Mouse (Mus musculus) liver, embryonic 15.5 days (tissue): ENCODE measurements at regions not wholly inside any gene's neighbourhood (a gene's known extent, or its start where the extent isn't known, plus 50 kb on each side); places are given as distances from the start of the nearest gene placed in this dataset.

ENCODE experiments used
- ATAC-seq: fragments of 200-750 bp; cut with Nextera tagmentation; 2 replicates; pipeline ENCODE4 v1.8.0; 2017; ENCODE audit warnings: moderate number of reproducible peaks, mild to moderate bottlenecking, moderate library complexity; ENCODE audit not compliant: insufficient read depth
- H3K27ac ChIP-seq: fragments of 300-500 bp; sonication (generic); replicated peaks from 2 replicates; pipeline ENCODE4 v1.5.1; 2015; ENCODE audit warnings: mild to moderate bottlenecking, inconsistent platforms
- H3K27me3 ChIP-seq: fragments of 300-500 bp; sonication (generic); 2 replicates; pipeline ENCODE4 v1.6.1; 2015; ENCODE audit warnings: mild to moderate bottlenecking, inconsistent platforms
- H3K36me3 ChIP-seq: fragments of 300-500 bp; sonication (generic); replicated peaks from 2 replicates; pipeline ENCODE4 v1.6.1; 2015; ENCODE audit warnings: moderate library complexity, mild to moderate bottlenecking, inconsistent platforms
- H3K4me1 ChIP-seq: fragments of 300-500 bp; sonication (generic); replicated peaks from 2 replicates; pipeline ENCODE4 v1.6.1; 2015; ENCODE audit warnings: inconsistent platforms
- H3K4me2 ChIP-seq: fragments of 300-500 bp; sonication (generic); 2 replicates; pipeline ENCODE4 v1.6.1; 2015; ENCODE audit warnings: moderate library complexity, mild to moderate bottlenecking, inconsistent platforms
- H3K4me3 ChIP-seq: fragments of 300-500 bp; sonication (generic); replicated peaks from 2 replicates; pipeline ENCODE4 v1.5.1; 2015; ENCODE audit warnings: mild to moderate bottlenecking, inconsistent platforms
- H3K9ac ChIP-seq: fragments of 300-500 bp; sonication (generic); 2 replicates; pipeline ENCODE4 v1.6.1; 2015; ENCODE audit warnings: moderate library complexity, mild to moderate bottlenecking, inconsistent platforms
- H3K9me3 ChIP-seq: fragments of 300-500 bp; sonication (generic); replicated peaks from 2 replicates; pipeline ENCODE4 v1.6.1; 2016; ENCODE audit warnings: inconsistent platforms
- WGBS: fragments of 180-500 bp; shearing (Covaris S2); methylation state at CpG from one replicate; pipeline ENCODE4 v1.1.7; 2015; ENCODE audit warnings: mixed read lengths; ENCODE audit not compliant: insufficient replicate concordance; 5-methylcytosine and 5-hydroxymethylcytosine counted together

DNA sequence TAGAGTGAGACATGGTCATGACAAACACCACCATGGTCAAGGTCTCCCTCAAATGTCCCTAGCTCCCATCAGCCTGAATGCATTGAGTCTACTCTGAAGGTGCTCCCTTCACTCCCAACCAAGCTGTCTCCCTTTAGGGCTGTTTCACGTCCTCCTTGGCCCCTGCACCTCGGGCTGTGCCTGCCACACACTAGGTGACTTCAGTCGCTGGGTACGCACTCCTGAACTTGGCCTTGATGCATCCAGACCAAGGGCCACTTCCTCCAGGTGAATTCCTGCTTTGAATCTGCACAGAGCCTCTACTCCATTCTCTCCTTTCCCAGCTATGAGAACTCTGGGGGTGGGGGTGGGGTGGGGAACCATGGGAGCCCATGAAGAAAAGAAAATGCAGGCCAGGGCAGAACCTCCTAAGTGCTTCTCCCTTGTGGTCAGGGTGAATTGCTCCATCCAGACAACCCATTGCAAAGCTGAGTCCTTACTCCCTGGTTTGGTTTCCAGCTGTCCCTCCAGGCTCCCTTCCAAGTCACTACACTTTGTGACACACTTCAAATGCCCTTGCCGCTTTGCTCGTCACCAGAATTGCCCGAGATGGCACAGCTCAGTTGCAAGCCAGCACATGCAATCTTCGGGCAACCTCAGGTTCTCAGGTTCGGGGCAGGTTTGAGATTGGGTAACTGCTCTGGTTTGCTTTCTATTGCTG is 65.3 kb upstream of the 1700021F07Rik start:
- Histone ChIP-seq H3K36me3 (no peaks in the 10 kb centered on the region), H3K27me3 (no peaks in the 10 kb centered on the region), H3K4me3 (no peak overlapping the region), H3K4me1 (no peaks in the 10 kb centered on the region), H3K9ac (no peak overlapping the region), H3K4me2 (no peak overlapping the region), H3K27ac (no peak overlapping the region), H3K9me3 (no peaks in the 10 kb centered on the region)
- no peak for ATAC-seq
- WGBS, result 77% methylated on average over 9 of the region's 9 CpGs

DNA sequence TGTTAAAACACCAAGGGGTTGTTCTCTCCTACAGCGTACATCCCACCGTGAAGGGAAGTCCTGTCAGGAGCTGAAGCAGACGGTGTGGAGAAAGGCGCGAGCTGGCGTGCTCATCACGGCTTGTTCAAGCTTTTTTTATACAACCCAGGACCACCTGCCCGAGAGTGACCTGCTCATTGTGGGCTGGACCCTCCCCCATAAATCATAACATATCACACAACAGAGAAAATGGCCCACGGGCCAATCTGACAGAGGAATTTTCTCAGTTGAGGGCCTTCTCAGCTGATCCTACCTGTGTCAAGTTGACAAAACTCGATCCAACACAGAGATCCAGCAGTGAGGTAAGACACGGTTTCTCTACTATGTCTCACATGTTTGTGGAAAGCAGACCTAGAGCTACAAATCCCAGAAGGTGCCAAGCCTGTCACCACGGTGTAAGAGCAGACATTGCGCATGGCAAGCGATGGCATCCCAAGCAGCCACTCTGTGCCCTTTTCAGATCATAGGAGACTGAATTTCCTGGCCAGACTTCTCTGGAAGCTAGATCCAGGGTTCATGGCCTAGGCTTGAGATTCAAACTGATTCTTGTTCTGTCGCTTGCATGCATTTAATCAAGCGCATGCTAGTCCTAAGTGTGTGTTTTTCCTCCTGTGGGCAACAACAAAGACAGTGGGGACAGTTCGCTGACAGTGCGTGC is 64.6 kb upstream of the 1700021F07Rik start:
- Histone ChIP-seq H3K27me3 (no peaks in the 10 kb centered on the region), H3K4me2 (no peak overlapping the region), H3K4me3 (no peak overlapping the region), H3K27ac (no peak overlapping the region), H3K9ac (no peak overlapping the region), H3K36me3 (no peaks in the 10 kb centered on the region), H3K9me3 (no peaks in the 10 kb centered on the region), H3K4me1 (no peaks in the 10 kb centered on the region)
- ATAC-seq, result no peak
- WGBS, result 77% methylated on average over 18 of the region's 18 CpGs

DNA sequence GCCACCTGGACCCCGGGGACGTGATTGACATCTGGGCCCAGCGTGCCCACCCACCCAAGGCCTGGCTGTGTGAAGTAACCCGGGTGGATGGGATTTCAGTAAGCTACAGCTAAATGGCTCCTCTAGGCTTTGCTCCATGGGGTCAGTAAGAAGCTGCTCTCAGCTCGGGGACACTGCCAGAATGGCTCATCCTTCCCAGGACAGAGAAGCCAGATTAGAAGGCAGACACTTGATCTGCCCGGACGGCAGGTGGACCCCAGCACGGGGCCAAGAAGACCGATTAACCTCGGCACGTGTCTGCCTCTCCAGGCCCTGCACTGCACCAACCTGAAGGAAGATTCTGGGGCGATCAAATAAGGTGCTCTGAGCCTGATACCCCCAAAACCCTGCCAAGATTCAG is 63.5 kb upstream of the 1700021F07Rik start:
- H3K4me3 ChIP-seq, result no peak overlapping the region
- no peaks in the 10 kb centered on the region for H3K4me1 ChIP-seq
- no peak overlapping the region for H3K9ac ChIP-seq
- H3K36me3 ChIP-seq, result no peaks in the 10 kb centered on the region
- 66% methylated on average over 12 of the region's 12 CpGs for WGBS
- no peaks in the 10 kb centered on the region for H3K27me3 ChIP-seq
- H3K4me2 ChIP-seq, result no peak overlapping the region
- ATAC-seq, result no peak
- no peaks in the 10 kb centered on the region for H3K9me3 ChIP-seq
- no peak overlapping the region for H3K27ac ChIP-seq

DNA sequence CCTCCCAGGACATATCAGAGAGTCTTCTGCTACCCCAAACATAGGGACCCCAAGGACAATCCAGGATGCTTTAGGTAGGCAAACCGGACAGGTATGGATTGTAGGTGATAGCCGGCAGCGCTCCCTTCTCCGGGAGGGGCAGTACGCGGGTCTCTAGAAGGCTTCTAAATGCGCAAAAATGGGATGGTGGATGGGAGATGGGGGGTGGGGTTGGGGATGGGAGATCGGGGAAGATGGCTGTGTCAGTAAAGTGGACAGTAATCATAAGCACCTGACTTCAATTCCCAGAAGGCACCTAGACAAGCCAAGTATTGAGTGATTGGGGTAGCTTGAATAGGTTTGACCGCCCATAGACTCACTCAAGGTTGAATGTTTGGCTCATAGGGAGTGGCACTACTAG is 59.1 kb upstream of the 1700021F07Rik start:
- ATAC-seq, result no peak
- no peaks in the 10 kb centered on the region for H3K36me3 ChIP-seq
- no peak overlapping the region for H3K27ac ChIP-seq
- no peaks in the 10 kb centered on the region for H3K27me3 ChIP-seq
- H3K4me3 ChIP-seq, result no peak overlapping the region
- WGBS, result 73% methylated on average over 9 of the region's 9 CpGs
- H3K4me2 ChIP-seq, result no peak overlapping the region
- H3K9me3 ChIP-seq, result no peaks in the 10 kb centered on the region
- no peaks in the 10 kb centered on the region for H3K4me1 ChIP-seq
- no peak overlapping the region for H3K9ac ChIP-seq

GRCm38 (mm10) chr2:173464562-173464961 is 57.8 kb upstream of the 1700021F07Rik start:
- Histone ChIP-seq H3K27me3 (no peaks in the 10 kb centered on the region), H3K4me3 (no peak overlapping the region), H3K9me3 (no peaks in the 10 kb centered on the region), H3K4me2 (no peak overlapping the region), H3K4me1 (no peaks in the 10 kb centered on the region), H3K36me3 (no peaks in the 10 kb centered on the region), H3K9ac (no peak overlapping the region), H3K27ac (no peak overlapping the region)
- WGBS, result 53% methylated on average over 2 of the region's 2 CpGs
- ATAC-seq, result no peak

- no peaks in the 10 kb centered on the region for H3K27me3 ChIP-seq
- no peak overlapping the region for H3K9ac ChIP-seq
- no peak overlapping the region for H3K27ac ChIP-seq
- H3K4me1 ChIP-seq, result no peaks in the 10 kb centered on the region
- no peak for ATAC-seq
- WGBS, result 65% methylated on average over 6 of the region's 6 CpGs
- H3K4me3 ChIP-seq, result no peak overlapping the region
- H3K9me3 ChIP-seq, result no peaks in the 10 kb centered on the region
- H3K36me3 ChIP-seq, result no peaks in the 10 kb centered on the region
- H3K4me2 ChIP-seq, result no peak overlapping the region
Observed at GRCm38 (mm10) chr2:173465006-173465620, 57.3 kb upstream of the 1700021F07Rik start.

DNA sequence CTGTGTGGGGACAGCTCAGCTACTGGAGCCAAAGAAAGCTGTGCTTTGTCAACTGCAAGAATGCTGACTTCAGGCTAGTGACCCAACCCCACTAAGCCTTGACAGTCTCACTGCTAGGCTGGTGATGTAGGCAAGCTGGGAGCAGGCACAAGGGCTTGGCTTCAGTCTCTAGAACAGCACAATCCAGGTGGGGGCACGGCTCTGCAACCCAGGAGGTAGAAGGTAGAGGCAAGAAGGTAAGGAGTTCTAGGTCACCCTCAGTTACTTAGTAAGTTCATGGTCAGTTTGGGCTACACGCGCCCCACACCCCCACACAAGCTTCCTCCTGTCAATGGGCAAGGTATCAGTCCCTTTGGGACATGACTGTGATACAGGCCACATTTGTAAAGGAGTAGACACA is 54.2 kb upstream of the 1700021F07Rik start:
- 52% methylated on average over 3 of the region's 3 CpGs for WGBS
- no peaks in the 10 kb centered on the region for H3K27me3 ChIP-seq
- ATAC-seq, result no peak

GRCm38 (mm10) chr2:173469756-173470155 is 52.6 kb upstream of the 1700021F07Rik start:
- Histone ChIP-seq H3K4me1 (no peaks in the 10 kb centered on the region), H3K4me2 (no peak overlapping the region), H3K9ac (no peak overlapping the region), H3K27me3 (no peaks in the 10 kb centered on the region), H3K27ac (no peak overlapping the region), H3K9me3 (no peaks in the 10 kb centered on the region), H3K36me3 (no peaks in the 10 kb centered on the region), H3K4me3 (no peak overlapping the region)
- 23% methylated on average over 7 of the region's 7 CpGs for WGBS
- no peak for ATAC-seq

More for the DNA sequence above, 54.2 kb upstream of the 1700021F07Rik start:
- no peak overlapping the region for H3K4me3 ChIP-seq
- H3K4me2 ChIP-seq, result no peak overlapping the region
- no peak overlapping the region for H3K27ac ChIP-seq
- no peaks in the 10 kb centered on the region for H3K36me3 ChIP-seq
- no peak overlapping the region for H3K9ac ChIP-seq
- H3K9me3 ChIP-seq, result no peaks in the 10 kb centered on the region
- no peaks in the 10 kb centered on the region for H3K4me1 ChIP-seq
